Mouse (Mus musculus) liver, embryonic 13.5 days (tissue): ENCODE results near the gene Vipr1. TPM values are rescaled to one million over a fixed set of nuclear protein-coding genes. Genes with fewer than 3 reads are reported as not detected.

ENCODE experiments used
- ATAC-seq: fragments of 200-750 bp; cut with Nextera tagmentation; 2 replicates; pipeline ENCODE4 v1.8.0; 2017; ENCODE audit warnings: low read depth, mild to moderate bottlenecking, moderate number of reproducible peaks, moderate library complexity
- DNase-seq: peaks from one replicate; pipeline ENCODE4 v3.0.0; 2022
- H3K27ac ChIP-seq: fragments of 300-500 bp; sonication (generic); 2 replicates; pipeline ENCODE4 v1.5.1; 2015; ENCODE audit warnings: moderate library complexity, mild to moderate bottlenecking, inconsistent platforms
- H3K27me3 ChIP-seq: fragments of 300-500 bp; sonication (generic); 2 replicates; pipeline ENCODE4 v1.6.1; 2015; ENCODE audit warnings: mild to moderate bottlenecking, inconsistent platforms
- H3K36me3 ChIP-seq: fragments of 300-500 bp; sonication (generic); 2 replicates; pipeline ENCODE4 v1.6.1; 2015; ENCODE audit warnings: mild to moderate bottlenecking, inconsistent platforms
- H3K4me1 ChIP-seq: fragments of 300-500 bp; sonication (generic); replicated peaks from 2 replicates; pipeline ENCODE4 v1.6.1; 2015; ENCODE audit warnings: inconsistent platforms
- H3K4me2 ChIP-seq: fragments of 300-500 bp; sonication (generic); 2 replicates; pipeline ENCODE4 v1.6.1; 2015; ENCODE audit warnings: inconsistent platforms, mild to moderate bottlenecking, moderate library complexity
- H3K4me3 ChIP-seq: fragments of 300-500 bp; sonication (generic); replicated peaks from 2 replicates; pipeline ENCODE4 v1.5.1; 2015; ENCODE audit warnings: mild to moderate bottlenecking, inconsistent platforms
- H3K9ac ChIP-seq: fragments of 300-500 bp; sonication (generic); 2 replicates; pipeline ENCODE4 v1.6.1; 2015; ENCODE audit warnings: mild to moderate bottlenecking, inconsistent platforms
- H3K9me3 ChIP-seq: fragments of 300-500 bp; sonication (generic); replicated peaks from 2 replicates; pipeline ENCODE4 v1.6.1; 2016; ENCODE audit warnings: inconsistent platforms
- WGBS: fragments of 180-500 bp; shearing (Covaris S2); methylation state at CpG from one replicate; pipeline ENCODE4 v1.1.7; 2015; ENCODE audit not compliant: insufficient replicate concordance; 5-methylcytosine and 5-hydroxymethylcytosine counted together
- polyA plus RNA-seq: library from polyadenylated mRNA; unstranded; fragments of >200 nt; fragmentation: Nextera tagmentation; extraction: Ambion mirVana; gene quantifications from 2 replicates; pipeline ENCODE4 v1.2.1, GENCODE M21; 2015

The Vipr1 gene
- polyA plus RNA-seq, 1 experiment from 2014 or later = 0.27 TPM

DNA sequence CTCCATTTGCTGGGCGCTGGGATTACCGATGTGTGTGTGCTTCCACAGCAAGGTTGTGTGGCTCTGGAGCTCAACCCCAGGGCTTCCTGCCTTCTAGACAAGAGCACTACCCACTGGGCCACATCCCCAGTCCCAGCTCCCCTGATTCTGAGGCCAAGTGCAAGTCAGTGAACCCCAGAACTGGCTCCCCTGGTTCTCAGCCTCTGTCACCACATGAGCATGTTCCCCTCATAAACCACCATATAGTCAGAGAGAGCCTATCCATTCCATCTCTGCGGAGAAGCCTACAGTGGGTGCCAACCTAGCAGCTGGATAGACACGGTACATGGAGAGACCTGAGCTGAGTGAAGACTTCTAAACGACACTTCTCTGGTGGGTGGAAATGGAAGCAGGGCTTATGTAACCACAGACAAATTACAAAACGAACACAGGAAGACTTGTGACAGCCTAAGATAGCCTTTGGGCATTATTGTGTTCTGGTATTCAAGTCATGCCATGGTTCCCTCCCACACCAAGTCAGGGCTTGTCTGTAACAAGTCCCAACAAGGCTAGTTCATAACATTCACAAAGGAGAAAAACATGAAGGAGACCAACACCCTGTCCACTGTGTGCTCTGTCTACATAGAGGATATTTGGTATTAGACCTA, 63.6 kb downstream of the Vipr1 start:
- Histone ChIP-seq H3K4me2 (peak overlapping the region; percentile 84), H3K9ac (peak overlapping the region; percentile 79), H3K27ac (peak overlapping the region; percentile 96), H3K4me3 (peak overlapping the region; percentile 83), H3K36me3 (no peaks in the 10 kb centered on the region), H3K27me3 (no peaks in the 10 kb centered on the region), H3K4me1 (peaks cover 63% of the 10 kb centered on the region), H3K9me3 (no peaks in the 10 kb centered on the region)
- 61% methylated on average over 6 of the region's 6 CpGs for WGBS
- no peak for DNase-seq
- no peak for ATAC-seq

DNA sequence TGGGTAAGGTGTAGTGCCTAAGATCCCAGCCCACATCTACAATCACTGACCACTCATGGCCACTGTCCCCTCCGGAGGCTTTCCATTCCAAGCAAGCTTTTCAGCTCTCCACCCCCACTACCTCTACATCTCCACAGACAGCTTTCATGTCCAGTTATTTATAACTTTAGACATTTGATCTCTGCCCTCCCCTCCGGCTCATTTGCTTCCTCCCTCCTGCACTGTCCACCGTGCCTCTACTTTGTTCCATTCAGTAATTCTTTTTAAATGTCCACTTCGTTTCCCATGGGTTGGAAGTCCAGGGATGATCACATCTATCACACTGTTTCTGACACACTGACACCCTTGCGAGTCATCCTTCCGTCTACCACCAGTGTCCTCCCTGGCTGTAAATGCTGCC, 65.3 kb downstream of the Vipr1 start:
- H3K4me2 ChIP-seq = no peak overlapping the region
- H3K27ac ChIP-seq = no peak overlapping the region
- H3K9ac ChIP-seq = 0 out of 2 replicates have a peak overlapping the region, but pooled peaks have one; percentile 13
- DNase-seq (no peak), ATAC-seq (no peak)
- peaks cover 75% of the 10 kb centered on the region for H3K4me1 ChIP-seq
- H3K4me3 ChIP-seq = no peak overlapping the region
- 56% methylated on average over 6 of the region's 6 CpGs for WGBS
- peaks cover 8% of the 10 kb centered on the region for H3K36me3 ChIP-seq
- no peaks in the 10 kb centered on the region for H3K27me3 ChIP-seq
- no peaks in the 10 kb centered on the region for H3K9me3 ChIP-seq

DNA sequence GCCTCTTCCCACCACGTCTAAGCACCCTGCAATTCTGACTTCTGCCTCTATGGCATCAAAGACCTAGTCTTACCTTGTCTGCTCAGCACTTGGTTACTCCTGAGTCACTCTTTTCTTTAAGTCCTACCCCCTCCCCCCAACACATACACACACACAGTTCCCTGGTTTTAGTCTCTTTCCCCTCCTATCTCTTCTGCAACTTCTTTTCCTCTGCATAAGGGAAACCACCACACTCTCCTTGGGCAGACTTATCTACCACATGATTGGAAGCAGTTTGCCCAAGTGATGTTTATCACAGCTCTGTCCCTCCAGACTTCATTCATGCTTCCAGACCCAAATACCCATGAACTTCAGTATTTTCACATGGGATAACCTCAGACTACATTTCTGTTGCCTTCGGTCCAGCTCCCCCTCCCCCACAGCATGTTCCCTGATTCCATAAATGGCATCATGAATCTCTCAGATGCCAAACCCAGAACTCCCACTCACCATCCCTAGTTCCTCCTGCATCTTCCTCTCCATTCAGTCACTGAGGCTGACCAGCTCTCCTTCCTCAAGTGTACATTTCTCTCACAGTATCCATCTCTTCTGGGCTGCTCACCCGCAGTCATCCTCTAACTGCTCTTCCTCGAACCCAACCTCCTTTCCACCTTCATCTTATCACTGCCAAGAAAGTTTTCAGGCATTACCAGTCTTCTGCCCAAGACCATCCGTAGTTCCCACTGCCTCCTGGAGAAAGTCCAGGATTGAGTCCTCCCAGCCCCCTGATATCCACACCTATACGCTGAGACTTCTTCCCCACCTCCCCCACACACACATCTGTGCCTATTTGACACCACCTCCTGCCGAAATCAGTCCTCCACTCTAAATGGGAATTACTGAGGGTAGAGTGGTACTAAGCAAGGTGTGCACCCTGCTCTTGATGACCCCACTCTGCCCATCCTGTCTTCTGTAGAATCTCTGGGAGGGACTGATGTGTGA, 66.3 kb downstream of the Vipr1 start:
- Histone ChIP-seq H3K4me1 (peaks cover 69% of the 10 kb centered on the region), H3K27ac (peak overlapping the region; percentile 9; the same call in 1 of the 2 replicates), H3K27me3 (no peaks in the 10 kb centered on the region), H3K9me3 (no peaks in the 10 kb centered on the region), H3K4me2 (no peak overlapping the region), H3K4me3 (no peak overlapping the region), H3K36me3 (peaks cover 18% of the 10 kb centered on the region), H3K9ac (0 out of 2 replicates have a peak overlapping the region, but pooled peaks have one; percentile 51)
- ATAC-seq (no peak), DNase-seq (no peak)
- WGBS = 46% methylated on average over 7 of the region's 7 CpGs

DNA sequence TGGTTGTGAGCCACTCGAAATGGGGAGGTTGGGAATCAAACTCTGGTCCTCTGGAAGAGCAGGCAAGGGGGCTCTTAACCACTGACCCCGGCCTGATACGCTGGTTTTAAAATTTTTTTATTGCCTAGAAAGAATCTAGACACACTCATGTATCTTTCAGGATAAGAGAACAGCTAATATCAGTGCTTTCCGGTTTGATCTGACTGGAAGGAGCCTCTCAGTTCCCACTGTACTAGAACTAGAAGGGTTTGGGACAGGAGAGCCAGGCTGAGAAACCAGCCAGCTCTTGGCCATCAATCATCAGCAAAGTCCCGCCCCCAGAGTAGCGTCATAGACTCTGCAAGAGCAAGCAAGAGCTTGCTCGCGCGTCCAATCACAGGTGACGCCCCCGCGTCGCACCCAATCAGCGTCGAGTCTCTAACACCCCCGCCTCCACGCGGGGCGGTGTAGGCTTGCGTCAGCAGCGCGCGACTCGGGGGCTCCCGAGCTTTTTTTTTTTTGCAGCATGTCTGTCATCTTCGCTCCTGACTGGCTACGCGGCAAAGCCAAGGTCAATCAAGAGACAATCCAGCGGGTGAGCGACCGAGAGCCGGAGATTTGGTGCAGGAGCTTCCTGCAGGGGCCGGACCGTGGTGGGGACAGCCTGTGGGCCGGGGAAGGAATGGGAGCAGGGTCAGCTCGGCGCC, 67.5 kb downstream of the Vipr1 start, which contains the start of gene Ss18l2:
Gene Ss18l2 (plus strand): TSS at position 432 of the 686 bp plus-strand sequence.
- H3K9me3 ChIP-seq = no peaks in the 10 kb centered on the region
- H3K4me1 ChIP-seq = peaks cover 60% of the 10 kb centered on the region
- WGBS = 5% methylated on average over 37 of the region's 37 CpGs
- no peaks in the 10 kb centered on the region for H3K27me3 ChIP-seq
- ATAC-seq = peak; percentile 91
- peak within 1 kb of the TSS; percentile 82 for H3K4me3 ChIP-seq
- DNase-seq = peak; percentile 98
- H3K36me3 ChIP-seq = peaks cover 19% of the 10 kb centered on the region
- H3K4me2 ChIP-seq = peak within 1 kb of the TSS; percentile 88
- H3K9ac ChIP-seq = peak within 1 kb of the TSS; percentile 89
- H3K27ac ChIP-seq = peak within 1 kb of the TSS; percentile 92

- Histone ChIP-seq H3K9me3 (no peaks in the 10 kb centered on the region), H3K4me2 (peak overlapping the region; percentile 88), H3K27ac (peak overlapping the region; percentile 92), H3K9ac (peak overlapping the region; percentile 89), H3K4me3 (peak overlapping the region; percentile 82), H3K4me1 (peaks cover 56% of the 10 kb centered on the region), H3K36me3 (peaks cover 19% of the 10 kb centered on the region), H3K27me3 (no peaks in the 10 kb centered on the region)
- under 1% methylated on average over 18 of the region's 18 CpGs for WGBS
- DNase-seq = peak; percentile 57
- peak; percentile 62 for ATAC-seq
Measured at GRCm38 (mm10) chr9:121710584-121710975, 68.1 kb downstream of the Vipr1 start.

- Histone ChIP-seq H3K36me3 (peaks cover 21% of the 10 kb centered on the region), H3K4me3 (no peak overlapping the region), H3K9me3 (0 out of 2 replicates have a peak, but pooled peaks cover 2% of the 10 kb centered on the region), H3K27me3 (no peaks in the 10 kb centered on the region), H3K27ac (no peak overlapping the region), H3K4me1 (peaks cover 37% of the 10 kb centered on the region), H3K4me2 (no peak overlapping the region), H3K9ac (no peak overlapping the region)
- ATAC-seq = no peak
- 75% methylated on average over 2 of the region's 2 CpGs for WGBS
- no peak for DNase-seq
Measured at GRCm38 (mm10) chr9:121717048-121717447, 74.5 kb downstream of the Vipr1 start.

DNA sequence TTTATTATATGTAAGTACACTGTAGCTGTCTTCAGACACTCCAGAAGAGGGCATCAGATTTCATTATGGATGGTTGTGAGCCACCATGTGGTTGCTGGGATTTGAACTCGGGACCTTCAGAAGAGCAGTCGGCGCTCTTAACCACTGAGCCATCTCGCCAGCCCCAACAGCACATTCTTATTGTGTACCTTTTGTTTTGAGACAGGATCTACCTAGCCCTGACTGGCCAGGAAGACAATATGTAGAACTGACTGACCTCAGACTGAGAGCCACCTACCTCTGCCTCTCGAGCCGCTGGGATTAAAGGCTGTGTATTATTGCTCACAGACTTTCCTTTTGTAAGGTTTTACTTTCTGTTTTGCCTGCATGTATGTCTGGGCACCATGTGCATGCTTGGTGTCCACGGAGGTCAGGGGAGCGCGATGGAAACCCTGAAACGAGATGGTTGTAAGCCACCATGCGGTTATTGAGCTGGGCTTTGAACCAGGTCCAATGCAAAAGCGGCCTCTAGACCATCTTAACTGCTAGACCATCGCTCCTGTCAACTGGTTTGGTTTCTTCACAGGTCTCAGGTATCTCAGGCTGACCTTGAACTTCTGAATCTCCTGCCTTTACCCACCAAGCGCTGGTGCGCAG, 75.7 kb downstream of the Vipr1 start:
- 57% methylated on average over 15 of the region's 15 CpGs for WGBS
- H3K4me1 ChIP-seq = peaks cover 34% of the 10 kb centered on the region
- peak overlapping the region; percentile 96 for H3K27ac ChIP-seq
- H3K9me3 ChIP-seq = 0 out of 2 replicates have a peak, but pooled peaks cover 2% of the 10 kb centered on the region
- ATAC-seq = no peak
- H3K36me3 ChIP-seq = peaks cover 9% of the 10 kb centered on the region
- H3K4me3 ChIP-seq = peak overlapping the region; percentile 80
- H3K9ac ChIP-seq = peak overlapping the region; percentile 94
- no peak for DNase-seq
- H3K4me2 ChIP-seq = peak overlapping the region; percentile 95
- H3K27me3 ChIP-seq = no peaks in the 10 kb centered on the region

GRCm38 (mm10) chr9:121718792-121719318, 76.3 kb downstream of the Vipr1 start, which contains the start of gene Nktr:
Gene Nktr, plus strand, starts transcription at chr9:121719169.
- Histone ChIP-seq H3K9ac (peak within 1 kb of the TSS; percentile 94), H3K9me3 (0 out of 2 replicates have a peak, but pooled peaks cover 2% of the 10 kb centered on the region), H3K4me1 (peaks cover 34% of the 10 kb centered on the region), H3K4me3 (peak within 1 kb of the TSS; percentile 80), H3K4me2 (peak within 1 kb of the TSS; percentile 95), H3K36me3 (0 out of 2 replicates have a peak, but pooled peaks cover 3% of the 10 kb centered on the region), H3K27ac (peak within 1 kb of the TSS; percentile 96), H3K27me3 (no peaks in the 10 kb centered on the region)
- DNase-seq (peak; percentile 98), ATAC-seq (peak; percentile 98)
- WGBS = under 1% methylated on average over 61 of the region's 61 CpGs

GRCm38 (mm10) chr9:121719347-121720331, 77.1 kb downstream of the Vipr1 start:
- Histone ChIP-seq H3K4me3 (peak overlapping the region; percentile 80), H3K9me3 (0 out of 2 replicates have a peak, but pooled peaks cover 2% of the 10 kb centered on the region), H3K4me1 (peaks cover 34% of the 10 kb centered on the region), H3K9ac (peak overlapping the region; percentile 94), H3K4me2 (peak overlapping the region; percentile 95), H3K36me3 (0 out of 2 replicates have a peak, but pooled peaks cover 3% of the 10 kb centered on the region), H3K27me3 (no peaks in the 10 kb centered on the region), H3K27ac (peak overlapping the region; percentile 96)
- DNase-seq (peak; percentile 30), ATAC-seq (peak; percentile 42; the same call in 1 of the 2 replicates)
- WGBS = under 1% methylated on average over 62 of the region's 87 CpGs
